Mouse (Mus musculus): Measurements from ENCODE around the gene Emc3. TPM values are rescaled to one million over a fixed set of nuclear protein-coding genes. Genes with fewer than 3 reads are reported as not detected.
A peak's percentile ranks its signal among the peaks of the same experiment; 100 is the strongest.

Gene Emc3
- polyA plus RNA-seq, 1 experiment = not detected

- WGBS = 92% methylated on average over 1 of the region's 1 CpGs
- no peak overlapping the region for H3K4me3 ChIP-seq (ENCODE audit: insufficient read depth, low read depth, low read length)
- H3K4me1 ChIP-seq (ENCODE audit: control insufficient read depth, insufficient read depth, low read length) = peaks cover 8% of the 10 kb centered on the region; the same call in 1 of the 2 replicates
- TF ChIP-seq CTCF (IDR thresholded peaks at IDR 0.05; ENCODE audit: insufficient read depth, low read depth, low read length) (no peak), POLR2A (IDR thresholded peaks at IDR 0.05; ENCODE audit: insufficient read depth, low read depth, low read length) (no peak)
- H3K27ac ChIP-seq (ENCODE audit: insufficient read depth, low read depth, low read length) = no peak overlapping the region
These were observed 25.8 kb downstream of the Emc3 start for GRCm38 (mm10) chr6:113505689-113506088.

GRCm38 (mm10) chr6:113502801-113503200 lies 28.7 kb downstream of the Emc3 start:
- Histone ChIP-seq H3K27ac (ENCODE audit: insufficient read depth, low read depth, low read length) (no peak overlapping the region), H3K4me1 (ENCODE audit: control insufficient read depth, insufficient read depth, low read length) (peaks cover 7% of the 10 kb centered on the region; the same call in 1 of the 2 replicates), H3K4me3 (ENCODE audit: insufficient read depth, low read depth, low read length) (no peak overlapping the region)
- 72% methylated on average over 2 of the region's 2 CpGs for WGBS
- no peak for TF ChIP-seq CTCF (IDR thresholded peaks at IDR 0.05; ENCODE audit: insufficient read depth, low read depth, low read length)

GRCm38 (mm10) chr6:113501388-113502084 lies 29.9 kb downstream of the Emc3 start, which contains the start of gene Prrt3:
Gene Prrt3, minus strand, starts transcription at chr6:113501931.
- H3K27ac ChIP-seq (ENCODE audit: insufficient read depth, low read depth, low read length) = peak within 1 kb of the TSS; percentile 17; the same call in 1 of the 2 replicates
- 1% methylated on average over 32 of the region's 32 CpGs for WGBS
- H3K4me3 ChIP-seq (ENCODE audit: insufficient read depth, low read depth, low read length) = peak within 1 kb of the TSS; percentile 83
- peaks cover 7% of the 10 kb centered on the region; the same call in 1 of the 2 replicates for H3K4me1 ChIP-seq (ENCODE audit: control insufficient read depth, insufficient read depth, low read length)
- TF ChIP-seq CTCF (IDR thresholded peaks at IDR 0.05; ENCODE audit: insufficient read depth, low read depth, low read length) (no peak), POLR2A (IDR thresholded peaks at IDR 0.05; ENCODE audit: insufficient read depth, low read depth, low read length) (peak; percentile 58; the same call in 1 of the 2 replicates)

GRCm38 (mm10) chr6:113499346-113499745 lies 32.1 kb downstream of the Emc3 start:
- no peak overlapping the region for H3K27ac ChIP-seq (ENCODE audit: insufficient read depth, low read depth, low read length)
- TF ChIP-seq POLR2A (IDR thresholded peaks at IDR 0.05; ENCODE audit: insufficient read depth, low read depth, low read length) = no peak
- TF ChIP-seq CTCF (IDR thresholded peaks at IDR 0.05; ENCODE audit: insufficient read depth, low read depth, low read length) = no peak
- 85% methylated on average over 6 of the region's 6 CpGs for WGBS
- H3K4me3 ChIP-seq (ENCODE audit: insufficient read depth, low read depth, low read length) = no peak overlapping the region
- peaks cover 21% of the 10 kb centered on the region for H3K4me1 ChIP-seq (ENCODE audit: control insufficient read depth, insufficient read depth, low read length)

GRCm38 (mm10) chr6:113495071-113495675 lies 36.3 kb downstream of the Emc3 start:
- Histone ChIP-seq H3K27ac (ENCODE audit: insufficient read depth, low read depth, low read length) (no peak overlapping the region), H3K4me1 (ENCODE audit: control insufficient read depth, insufficient read depth, low read length) (peaks cover 42% of the 10 kb centered on the region), H3K4me3 (ENCODE audit: insufficient read depth, low read depth, low read length) (no peak overlapping the region)
- TF ChIP-seq CTCF (IDR thresholded peaks at IDR 0.05; ENCODE audit: insufficient read depth, low read depth, low read length) (no peak), POLR2A (IDR thresholded peaks at IDR 0.05; ENCODE audit: insufficient read depth, low read depth, low read length) (no peak)
- 63% methylated on average over 28 of the region's 28 CpGs for WGBS

GRCm38 (mm10) chr6:113494258-113494788 lies 37.1 kb downstream of the Emc3 start:
- 3% methylated on average over 54 of the region's 54 CpGs for WGBS
- peak overlapping the region; percentile 43 for H3K4me3 ChIP-seq (ENCODE audit: insufficient read depth, low read depth, low read length)
- H3K27ac ChIP-seq (ENCODE audit: insufficient read depth, low read depth, low read length) = 0 out of 2 replicates have a peak overlapping the region, but pooled peaks have one; percentile 9

GRCm38 (mm10) chr6:113492101-113492864 lies 39.2 kb downstream of the Emc3 start:
- WGBS = 46% methylated on average over 24 of the region's 24 CpGs
- peaks cover 53% of the 10 kb centered on the region for H3K4me1 ChIP-seq (ENCODE audit: control insufficient read depth, insufficient read depth, low read length)
- H3K27ac ChIP-seq (ENCODE audit: insufficient read depth, low read depth, low read length) = peak overlapping the region; percentile 59
- TF ChIP-seq POLR2A (IDR thresholded peaks at IDR 0.05; ENCODE audit: insufficient read depth, low read depth, low read length) = no peak
- TF ChIP-seq CTCF (IDR thresholded peaks at IDR 0.05; ENCODE audit: insufficient read depth, low read depth, low read length) = no peak
- no peak overlapping the region for H3K4me3 ChIP-seq (ENCODE audit: insufficient read depth, low read depth, low read length)

More at GRCm38 (mm10) chr6:113494258-113494788, 37.1 kb downstream of the Emc3 start:
- H3K4me1 ChIP-seq (ENCODE audit: control insufficient read depth, insufficient read depth, low read length) = peaks cover 41% of the 10 kb centered on the region
- TF ChIP-seq CTCF (IDR thresholded peaks at IDR 0.05; ENCODE audit: insufficient read depth, low read depth, low read length) (peak; percentile 74), POLR2A (IDR thresholded peaks at IDR 0.05; ENCODE audit: insufficient read depth, low read depth, low read length) (no peak)

- H3K27ac ChIP-seq (ENCODE audit: insufficient read depth, low read depth, low read length) = no peak overlapping the region
- H3K4me1 ChIP-seq (ENCODE audit: control insufficient read depth, insufficient read depth, low read length) = peaks cover 46% of the 10 kb centered on the region
- H3K4me3 ChIP-seq (ENCODE audit: insufficient read depth, low read depth, low read length) = no peak overlapping the region
- TF ChIP-seq POLR2A (IDR thresholded peaks at IDR 0.05; ENCODE audit: insufficient read depth, low read depth, low read length) = no peak
- TF ChIP-seq CTCF (IDR thresholded peaks at IDR 0.05; ENCODE audit: insufficient read depth, low read depth, low read length) = no peak
- 96% methylated on average over 14 of the region's 14 CpGs for WGBS
These were observed 42.0 kb downstream of the Emc3 start for GRCm38 (mm10) chr6:113489410-113489809.

All from olfactory bulb, adult 2 months (tissue).